Mouse (Mus musculus) MEL (cell line): ENCODE measurements around the gene Tsc22d1. TPM values are rescaled to one million over a fixed set of nuclear protein-coding genes. Genes with fewer than 3 reads are reported as not detected.
A peak's percentile ranks its signal among the peaks of the same experiment; 100 is the strongest.

Source experiments
- DNase-seq: peaks from one replicate; pipeline ENCODE4 v3.0.0; 2011; ENCODE audit warnings: low read depth, low spot score
- H3K27ac ChIP-seq: 2 replicates; pipeline ENCODE4 v1.5.1; 2012; ENCODE audit warnings: low read depth, mild to moderate bottlenecking, control low read depth, low read length, moderate library complexity; ENCODE audit not compliant: control insufficient read depth
- H3K27me3 ChIP-seq, 2 experiments: fragments of 150-350 bp in 1 of 2; sonication (generic) in 1 of 2; 2 replicates each; pipeline ENCODE4 v1.6.1; 2012; ENCODE audit warnings: low read length in 2 of 2, mild to moderate bottlenecking in 2 of 2, improper control_type of control experiment in 1 of 2, moderate library complexity in 1 of 2; ENCODE audit not compliant: insufficient read depth in 2 of 2, control insufficient read depth in 1 of 2
- H3K36me3 ChIP-seq, 2 experiments: 2 replicates each; pipeline ENCODE4 v1.6.1; 2012 to 2014; ENCODE audit warnings: low read length in 2 of 2, improper control_type of control experiment in 1 of 2, inconsistent platforms in 1 of 2, mild to moderate bottlenecking in 1 of 2; ENCODE audit not compliant: insufficient read depth in 2 of 2, control insufficient read depth in 1 of 2
- H3K4me1 ChIP-seq, 2 experiments: fragments of 150-350 bp in 1 of 2; sonication (generic) in 1 of 2; 2 replicates each; pipeline ENCODE4 v1.6.1; 2012; ENCODE audit warnings: low read length in 2 of 2, improper control_type of control experiment in 1 of 2, mild to moderate bottlenecking in 1 of 2; ENCODE audit not compliant: insufficient read depth in 2 of 2, control insufficient read depth in 1 of 2
- H3K4me3 ChIP-seq, 2 experiments: fragments of 150-350 bp in 1 of 2; sonication (generic) in 1 of 2; 2 replicates each; pipeline ENCODE4 v1.5.1; 2012; ENCODE audit warnings: low read depth in 2 of 2, low read length in 2 of 2, mild to moderate bottlenecking in 2 of 2, moderate library complexity in 2 of 2, control low read depth in 1 of 2, improper control_type of control experiment in 1 of 2; ENCODE audit not compliant: control insufficient read depth in 1 of 2, insufficient read depth in 1 of 2
- H3K79me2 ChIP-seq: 2 replicates; pipeline ENCODE4 v1.6.1; 2012; ENCODE audit warnings: mild to moderate bottlenecking, low read length, moderate library complexity; ENCODE audit not compliant: control insufficient read depth, poor library complexity, insufficient read depth
- H3K9ac ChIP-seq: 2 replicates; pipeline ENCODE4 v1.6.1; 2012; ENCODE audit warnings: low read depth, mild to moderate bottlenecking, control low read depth, low read length, moderate library complexity; ENCODE audit not compliant: control insufficient read depth, poor library complexity, severe bottlenecking
- H3K9me3 ChIP-seq: fragments of 150-350 bp; sonication (generic); replicated peaks from 2 replicates; pipeline ENCODE4 v1.6.1; 2012; ENCODE audit warnings: mild to moderate bottlenecking, low read length, improper control_type of control experiment, moderate library complexity; ENCODE audit not compliant: insufficient read depth
- BHLHE40 ChIP-seq: IDR thresholded peaks from 2 replicates; pipeline ENCODE4 v1.6.1; 2012; ENCODE audit warnings: low read depth, mild to moderate bottlenecking, inconsistent platforms, low read length, improper control_type of control experiment, borderline replicate concordance
- CHD2 ChIP-seq: IDR thresholded peaks from 2 replicates; pipeline ENCODE4 v1.6.1; 2011; ENCODE audit warnings: low read length, improper control_type of control experiment
- CTCF ChIP-seq, 3 experiments: IDR thresholded peaks in 2 of 3; conservative IDR thresholded peaks in 1 of 3; 2 replicates each; pipeline ENCODE4 v1.5.1; 2011 to 2012; ENCODE audit warnings: low read length in 3 of 3, low read depth in 2 of 3, mild to moderate bottlenecking in 2 of 3, improper control_type of control experiment in 1 of 3, inconsistent platforms in 1 of 3, mixed read lengths in 1 of 3, moderate library complexity in 1 of 3; ENCODE audit not compliant: control insufficient read depth in 1 of 3, insufficient read depth in 1 of 3, poor library complexity in 1 of 3, severe bottlenecking in 1 of 3
- E2F4 ChIP-seq: IDR thresholded peaks from 2 replicates; pipeline ENCODE4 v1.6.1; 2011; ENCODE audit warnings: low read depth, low read length, improper control_type of control experiment, borderline replicate concordance
- ELF1 ChIP-seq: IDR thresholded peaks from 2 replicates; pipeline ENCODE4 v1.6.1; 2014; ENCODE audit warnings: low read depth, mild to moderate bottlenecking, inconsistent platforms, low read length, improper control_type of control experiment, moderate library complexity
- GABPA ChIP-seq: IDR thresholded peaks from 2 replicates; pipeline ENCODE4 v1.6.1; 2012; ENCODE audit warnings: low read depth, mild to moderate bottlenecking, inconsistent platforms, low read length, improper control_type of control experiment, moderate library complexity
- HCFC1 ChIP-seq: IDR thresholded peaks from 2 replicates; pipeline ENCODE4 v1.6.1; 2012; ENCODE audit warnings: low read depth, mild to moderate bottlenecking, inconsistent platforms, low read length, improper control_type of control experiment, moderate library complexity
- JUND ChIP-seq: IDR thresholded peaks from 2 replicates; pipeline ENCODE4 v1.6.1; 2011; ENCODE audit warnings: low read depth, mild to moderate bottlenecking, improper control_type of control experiment, low read length
- MAFK ChIP-seq: IDR thresholded peaks from 2 replicates; pipeline ENCODE4 v1.6.1; 2011; ENCODE audit warnings: low read depth, mild to moderate bottlenecking, low read length, improper control_type of control experiment, borderline replicate concordance
- MEF2A ChIP-seq: IDR thresholded peaks from 2 replicates; pipeline ENCODE4 v1.6.1; 2014; ENCODE audit warnings: low read depth, mild to moderate bottlenecking, inconsistent platforms, low read length, improper control_type of control experiment; ENCODE audit not compliant: poor library complexity, insufficient replicate concordance, severe bottlenecking; ENCODE audit errors: extremely low read depth
- MYB ChIP-seq: IDR thresholded peaks from 2 replicates; pipeline ENCODE4 v1.6.1; 2011; ENCODE audit warnings: mild to moderate bottlenecking, low read depth, low read length, improper control_type of control experiment
- MYC ChIP-seq: IDR thresholded peaks from 2 replicates; pipeline ENCODE4 v1.6.1; 2011; ENCODE audit warnings: low read depth, mild to moderate bottlenecking, low read length, improper control_type of control experiment, moderate library complexity
- NRF1 ChIP-seq: IDR thresholded peaks from 2 replicates; pipeline ENCODE4 v1.6.1; 2014; ENCODE audit warnings: low read depth, mild to moderate bottlenecking, inconsistent platforms, low read length, improper control_type of control experiment, moderate library complexity; ENCODE audit not compliant: poor library complexity, insufficient read depth, severe bottlenecking
- POLR2AphosphoS5 ChIP-seq: IDR thresholded peaks from 2 replicates; pipeline ENCODE4 v1.6.1; 2012; ENCODE audit warnings: low read depth, borderline replicate concordance, mild to moderate bottlenecking, inconsistent platforms, low read length, moderate library complexity, mixed read lengths
- TAL1 ChIP-seq: IDR thresholded peaks from 2 replicates; pipeline ENCODE4 v1.6.1; 2012; ENCODE audit warnings: mild to moderate bottlenecking, inconsistent platforms, low read length, moderate library complexity, mixed read lengths
- ZKSCAN1 ChIP-seq: IDR thresholded peaks from 2 replicates; pipeline ENCODE4 v1.6.1; 2012; ENCODE audit warnings: low read depth, mild to moderate bottlenecking, inconsistent platforms, low read length, improper control_type of control experiment, moderate library complexity
- polyA plus RNA-seq, 2 experiments: library from polyadenylated mRNA; stranded (reverse) in 1 of 2; unstranded in 1 of 2; fragments of >175 nt in 1 of 2; fragments of >200 nt in 1 of 2; gene quantifications; 2 replicates each; pipeline versions ENCODE4 v1.2.1 to v1.2.4; 2012; ENCODE audit warnings: low replicate concordance in 2 of 2, low read depth in 1 of 2; ENCODE audit not compliant: insufficient read length in 2 of 2, insufficient read depth in 1 of 2, missing spikeins in 1 of 2
- total RNA-seq: library from RNA; depleted of rRNA; stranded (reverse); fragments of 300-350 nt; gene quantifications from 2 replicates; pipeline ENCODE4 v1.2.3, GENCODE M21; 2012

Gene Tsc22d1
- total and polyA plus RNA-seq, 3 experiments = 7.6 to 15.9 TPM; not detected in 1

DNA sequence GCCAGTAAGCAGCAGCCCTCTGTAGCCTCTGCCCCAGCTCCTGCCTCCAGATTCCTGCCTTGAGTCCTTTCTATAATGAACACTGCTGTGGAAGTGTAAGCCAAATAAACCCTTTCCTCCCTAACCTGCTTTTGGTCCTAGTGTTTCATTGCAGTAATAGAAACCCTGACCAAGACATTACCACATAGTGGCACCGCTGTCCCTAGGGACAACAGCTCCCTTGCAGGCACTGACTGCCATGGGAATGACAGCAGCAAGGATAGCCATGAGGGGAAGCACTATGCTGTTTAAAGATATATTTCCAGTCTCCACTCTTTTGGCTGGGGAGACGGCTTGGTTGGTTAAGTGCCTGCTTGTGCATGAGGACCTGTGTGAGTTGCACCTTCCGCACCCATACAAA is 35.4 kb upstream of the Tsc22d1 start:
- H3K4me3 ChIP-seq = no peak overlapping the region
- no peak overlapping the region for H3K9ac ChIP-seq

GRCm38 (mm10) chr14:76388025-76388424 is 26.7 kb upstream of the Tsc22d1 start:
- Histone ChIP-seq H3K4me3 (no peak overlapping the region), H3K36me3 (no peaks in the 10 kb centered on the region), H3K27ac (no peak overlapping the region), H3K9ac (no peak overlapping the region), H3K27me3 (no peaks in the 10 kb centered on the region), H3K4me1 (no peaks in the 10 kb centered on the region), H3K79me2 (no peaks in the 10 kb centered on the region), H3K9me3 (no peaks in the 10 kb centered on the region)
- DNase-seq = peak; percentile 14
- TF ChIP-seq CTCF (IDR thresholded peaks at IDR 0.05 in 2 of 3, conservative IDR thresholded peaks at IDR 0.05 in 1 of 3; ENCODE audit: control insufficient read depth in 1 of 3, insufficient read depth in 1 of 3, low read depth in 2 of 3, low read length in 3 of 3, poor library complexity in 1 of 3, severe bottlenecking in 1 of 3) (no peak), ZKSCAN1 (no peak), JUND (no peak), TAL1 (no peak), CHD2 (no peak)

More for the DNA sequence above, 35.4 kb upstream of the Tsc22d1 start:
- no peaks in the 10 kb centered on the region for H3K4me1 ChIP-seq
- no peaks in the 10 kb centered on the region for H3K36me3 ChIP-seq
- no peak for TF ChIP-seq HCFC1
- TF ChIP-seq E2F4 = no peak
- TF ChIP-seq CHD2 = no peak
- TF ChIP-seq GABPA = no peak
- TF ChIP-seq NRF1 = no peak
- no peak for TF ChIP-seq MYC
- TF ChIP-seq MEF2A = no peak
- TF ChIP-seq BHLHE40 = no peak
- no peak for TF ChIP-seq MYB
- TF ChIP-seq ELF1 = no peak
- TF ChIP-seq POLR2AphosphoS5 = no peak
- TF ChIP-seq MAFK = no peak
- no peaks in the 10 kb centered on the region for H3K79me2 ChIP-seq
- H3K27ac ChIP-seq = no peak overlapping the region
- no peaks in the 10 kb centered on the region; a peak in 1 of 4 replicates for H3K27me3 ChIP-seq
- no peak for DNase-seq
- H3K9me3 ChIP-seq = no peaks in the 10 kb centered on the region
